Mouse (Mus musculus) heart, embryonic 15.5 days (tissue): ENCODE data around the gene Gm28729. TPM values are rescaled to one million over a fixed set of nuclear protein-coding genes. Genes with fewer than 3 reads are reported as not detected.

Experiments used
- ATAC-seq: fragments of 200-750 bp; cut with Nextera tagmentation; replicated peaks from 2 replicates; pipeline ENCODE4 v1.8.0; 2017; ENCODE audit warnings: low read depth, moderate TSS enrichment; ENCODE audit not compliant: insufficient number of reproducible peaks, insufficient read depth, low FRiP score
- H3K27ac ChIP-seq: fragments of 300-500 bp; sonication (generic); 2 replicates; pipeline ENCODE4 v1.5.1; 2015; ENCODE audit warnings: mild to moderate bottlenecking, inconsistent platforms
- H3K27me3 ChIP-seq: fragments of 300-500 bp; sonication (generic); 2 replicates; pipeline ENCODE4 v1.6.1; 2015; ENCODE audit warnings: inconsistent platforms
- H3K36me3 ChIP-seq: fragments of 300-500 bp; sonication (generic); 2 replicates; pipeline ENCODE4 v1.6.1; 2015; ENCODE audit warnings: mild to moderate bottlenecking, inconsistent platforms
- H3K4me1 ChIP-seq: fragments of 300-500 bp; sonication (generic); replicated peaks from 2 replicates; pipeline ENCODE4 v1.6.1; 2015; ENCODE audit warnings: inconsistent platforms
- H3K4me2 ChIP-seq: fragments of 300-500 bp; sonication (generic); 2 replicates; pipeline ENCODE4 v1.6.1; 2015; ENCODE audit warnings: inconsistent platforms, mild to moderate bottlenecking, moderate library complexity
- H3K4me3 ChIP-seq: fragments of 300-500 bp; sonication (generic); 2 replicates; pipeline ENCODE4 v1.5.1; 2015; ENCODE audit warnings: mild to moderate bottlenecking, inconsistent platforms
- H3K9ac ChIP-seq: fragments of 300-500 bp; sonication (generic); 2 replicates; pipeline ENCODE4 v1.6.1; 2015; ENCODE audit warnings: mild to moderate bottlenecking, inconsistent platforms
- H3K9me3 ChIP-seq: fragments of 300-500 bp; sonication (generic); replicated peaks from 2 replicates; pipeline ENCODE4 v1.6.1; 2016; ENCODE audit warnings: inconsistent platforms
- WGBS: fragments of 180-500 bp; shearing (Covaris S2); methylation state at CpG from one replicate; pipeline ENCODE4 v1.1.7; 2015; ENCODE audit warnings: mixed read lengths; 5-methylcytosine and 5-hydroxymethylcytosine counted together
- polyA plus RNA-seq: library from polyadenylated mRNA; unstranded; fragments of >200 nt; fragmentation: Nextera tagmentation; extraction: Ambion mirVana; gene quantifications from 2 replicates; pipeline ENCODE4 v1.2.1, GENCODE M21; 2015

Gm28729 gene
- polyA plus RNA-seq, 1 experiment from 2014 or later = not detected

DNA sequence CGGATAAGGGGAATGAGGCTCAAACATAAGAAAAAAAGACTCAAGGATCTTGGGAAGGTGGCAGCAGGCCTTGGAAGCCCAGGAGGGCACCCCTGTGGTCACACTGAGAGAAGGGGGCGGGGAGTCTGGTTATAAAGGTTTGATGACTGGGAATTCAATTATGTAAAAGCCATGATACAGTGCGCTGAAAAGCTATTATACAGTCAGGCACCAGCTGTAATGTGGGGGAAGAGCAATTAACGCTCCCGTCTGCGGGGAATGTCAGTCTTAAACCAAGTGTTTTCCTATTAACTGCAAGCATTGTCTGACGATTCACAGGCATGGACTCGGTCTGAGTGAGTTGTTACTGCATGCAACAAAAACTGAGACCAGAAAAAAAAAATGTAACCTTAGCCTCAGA, 69.4 kb downstream of the Gm28729 start:
- WGBS = 75% methylated on average over 8 of the region's 8 CpGs
- Histone ChIP-seq H3K27me3 (no peaks in the 10 kb centered on the region), H3K36me3 (no peaks in the 10 kb centered on the region), H3K9me3 (no peaks in the 10 kb centered on the region), H3K4me3 (no peak overlapping the region), H3K4me2 (no peak overlapping the region), H3K27ac (no peak overlapping the region), H3K9ac (no peak overlapping the region), H3K4me1 (peaks cover 8% of the 10 kb centered on the region)
- no peak for ATAC-seq

DNA sequence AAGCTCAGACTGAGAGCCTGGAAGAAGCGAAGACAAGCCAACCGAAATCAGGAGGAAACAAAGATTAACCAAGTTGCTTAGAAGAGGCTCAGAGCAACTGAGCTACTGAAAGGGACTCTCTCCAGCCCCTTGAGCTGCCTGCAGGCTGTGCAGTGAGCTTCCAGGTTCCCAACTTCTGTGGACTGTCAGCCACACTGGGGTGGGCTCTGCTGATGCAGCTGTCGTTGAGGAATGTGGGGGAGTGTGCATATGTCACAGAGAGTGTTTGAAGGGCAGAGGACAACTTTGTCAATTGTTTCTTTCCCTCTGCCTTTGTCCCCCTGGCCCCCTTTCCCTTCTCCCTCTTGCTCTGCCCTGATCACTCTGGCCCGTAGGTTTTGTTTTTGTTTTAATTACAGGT, 72.1 kb downstream of the Gm28729 start:
- ATAC-seq = no peak

GRCm38 (mm10) chr9:96450900-96451720, 74.0 kb downstream of the Gm28729 start:
- ATAC-seq = peak; percentile 75
- no peak overlapping the region for H3K4me2 ChIP-seq
- no peaks in the 10 kb centered on the region for H3K9me3 ChIP-seq
- peaks cover 8% of the 10 kb centered on the region for H3K4me1 ChIP-seq
- 28% methylated on average over 12 of the region's 12 CpGs for WGBS
- no peaks in the 10 kb centered on the region for H3K36me3 ChIP-seq
- no peak overlapping the region for H3K9ac ChIP-seq
- H3K27me3 ChIP-seq = no peaks in the 10 kb centered on the region
- peak overlapping the region; percentile 62 for H3K27ac ChIP-seq
- H3K4me3 ChIP-seq = no peak overlapping the region

More for the DNA sequence above, 72.1 kb downstream of the Gm28729 start:
- Histone ChIP-seq H3K36me3 (no peaks in the 10 kb centered on the region), H3K27ac (no peak overlapping the region), H3K9me3 (no peaks in the 10 kb centered on the region), H3K4me1 (peaks cover 8% of the 10 kb centered on the region), H3K4me3 (no peak overlapping the region), H3K9ac (no peak overlapping the region), H3K4me2 (no peak overlapping the region), H3K27me3 (no peaks in the 10 kb centered on the region)
- WGBS = 69% methylated on average over 4 of the region's 4 CpGs

DNA sequence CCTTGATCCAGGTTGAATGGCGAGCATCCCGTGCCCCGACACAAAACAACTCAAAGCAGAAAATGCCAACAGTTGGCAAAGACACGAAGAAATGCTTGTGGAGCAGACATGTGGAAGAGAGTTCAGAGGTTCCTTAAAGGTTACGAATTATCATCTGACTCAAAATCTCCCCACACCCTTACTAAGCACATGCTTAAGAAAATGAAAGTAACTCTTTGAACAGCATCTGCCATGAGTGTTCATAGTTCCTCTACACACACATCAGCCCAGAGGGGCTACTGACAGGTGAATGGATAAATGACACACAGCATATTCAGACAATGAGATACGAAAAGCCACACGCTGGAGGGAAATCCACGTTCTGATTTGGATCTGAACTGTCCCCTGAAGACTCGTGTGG, 75.5 kb downstream of the Gm28729 start:
- Histone ChIP-seq H3K4me3 (no peak overlapping the region), H3K36me3 (no peaks in the 10 kb centered on the region), H3K9ac (no peak overlapping the region), H3K27ac (no peak overlapping the region), H3K4me2 (no peak overlapping the region), H3K27me3 (no peaks in the 10 kb centered on the region), H3K4me1 (peaks cover 8% of the 10 kb centered on the region), H3K9me3 (no peaks in the 10 kb centered on the region)
- ATAC-seq = no peak
- WGBS = 86% methylated on average over 9 of the region's 9 CpGs

- H3K4me1 ChIP-seq = no peaks in the 10 kb centered on the region
- ATAC-seq = no peak
- H3K9me3 ChIP-seq = no peaks in the 10 kb centered on the region
- no peak overlapping the region for H3K4me3 ChIP-seq
- H3K36me3 ChIP-seq = no peaks in the 10 kb centered on the region
- H3K4me2 ChIP-seq = no peak overlapping the region
- H3K27ac ChIP-seq = no peak overlapping the region
- H3K9ac ChIP-seq = no peak overlapping the region
- 43% methylated on average over 4 of the region's 4 CpGs for WGBS
- no peaks in the 10 kb centered on the region for H3K27me3 ChIP-seq
Observed at GRCm38 (mm10) chr9:96445351-96445750, 79.7 kb downstream of the Gm28729 start.

DNA sequence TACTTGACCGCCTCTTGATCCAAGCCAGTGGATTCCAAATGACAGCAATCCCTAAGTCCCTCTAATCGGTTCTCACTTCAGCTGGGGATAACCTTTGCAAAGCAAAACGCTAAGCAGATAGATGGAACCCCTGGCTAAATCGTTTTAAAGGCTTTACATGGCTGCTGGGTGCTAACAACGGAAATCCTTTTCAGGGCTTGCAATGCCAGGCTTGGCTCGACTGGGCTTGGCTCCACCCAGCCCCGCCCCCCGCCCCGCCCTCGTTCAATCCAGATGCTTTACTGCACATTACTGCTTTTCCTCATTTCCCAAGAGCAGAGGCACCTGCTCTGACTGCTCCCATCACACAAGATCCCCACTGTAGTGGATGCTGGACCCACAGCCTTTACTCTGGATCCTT, 83.0 kb downstream of the Gm28729 start:
- peaks cover 13% of the 10 kb centered on the region for H3K4me1 ChIP-seq

GRCm38 (mm10) chr9:96438334-96438871, 86.7 kb downstream of the Gm28729 start:
- peaks cover 34% of the 10 kb centered on the region for H3K4me1 ChIP-seq
- H3K4me2 ChIP-seq = peak overlapping the region; percentile 71
- no peaks in the 10 kb centered on the region for H3K27me3 ChIP-seq
- ATAC-seq = peak; percentile 12
- H3K36me3 ChIP-seq = no peaks in the 10 kb centered on the region
- H3K4me3 ChIP-seq = peak overlapping the region; percentile 52
- H3K27ac ChIP-seq = peak overlapping the region; percentile 87
- H3K9me3 ChIP-seq = no peaks in the 10 kb centered on the region
- H3K9ac ChIP-seq = peak overlapping the region; percentile 64
- WGBS = 7% methylated on average over 8 of the region's 8 CpGs

More for the DNA sequence above, 83.0 kb downstream of the Gm28729 start:
- no peaks in the 10 kb centered on the region for H3K9me3 ChIP-seq
- no peaks in the 10 kb centered on the region for H3K27me3 ChIP-seq
- H3K36me3 ChIP-seq = no peaks in the 10 kb centered on the region
- H3K9ac ChIP-seq = no peak overlapping the region
- H3K27ac ChIP-seq = no peak overlapping the region
- WGBS = 27% methylated on average over 10 of the region's 10 CpGs
- no peak for ATAC-seq
- no peak overlapping the region for H3K4me3 ChIP-seq
- no peak overlapping the region for H3K4me2 ChIP-seq

GRCm38 (mm10) chr9:96437805-96438333, 87.2 kb downstream of the Gm28729 start:
- peak overlapping the region; percentile 64 for H3K9ac ChIP-seq
- peak overlapping the region; percentile 52 for H3K4me3 ChIP-seq
- WGBS = under 1% methylated on average over 25 of the region's 25 CpGs
- no peaks in the 10 kb centered on the region for H3K27me3 ChIP-seq
- H3K4me1 ChIP-seq = peaks cover 34% of the 10 kb centered on the region
- peak overlapping the region; percentile 71 for H3K4me2 ChIP-seq
- ATAC-seq = peak; percentile 83
- H3K27ac ChIP-seq = peak overlapping the region; percentile 87
- no peaks in the 10 kb centered on the region for H3K36me3 ChIP-seq
- H3K9me3 ChIP-seq = no peaks in the 10 kb centered on the region

DNA sequence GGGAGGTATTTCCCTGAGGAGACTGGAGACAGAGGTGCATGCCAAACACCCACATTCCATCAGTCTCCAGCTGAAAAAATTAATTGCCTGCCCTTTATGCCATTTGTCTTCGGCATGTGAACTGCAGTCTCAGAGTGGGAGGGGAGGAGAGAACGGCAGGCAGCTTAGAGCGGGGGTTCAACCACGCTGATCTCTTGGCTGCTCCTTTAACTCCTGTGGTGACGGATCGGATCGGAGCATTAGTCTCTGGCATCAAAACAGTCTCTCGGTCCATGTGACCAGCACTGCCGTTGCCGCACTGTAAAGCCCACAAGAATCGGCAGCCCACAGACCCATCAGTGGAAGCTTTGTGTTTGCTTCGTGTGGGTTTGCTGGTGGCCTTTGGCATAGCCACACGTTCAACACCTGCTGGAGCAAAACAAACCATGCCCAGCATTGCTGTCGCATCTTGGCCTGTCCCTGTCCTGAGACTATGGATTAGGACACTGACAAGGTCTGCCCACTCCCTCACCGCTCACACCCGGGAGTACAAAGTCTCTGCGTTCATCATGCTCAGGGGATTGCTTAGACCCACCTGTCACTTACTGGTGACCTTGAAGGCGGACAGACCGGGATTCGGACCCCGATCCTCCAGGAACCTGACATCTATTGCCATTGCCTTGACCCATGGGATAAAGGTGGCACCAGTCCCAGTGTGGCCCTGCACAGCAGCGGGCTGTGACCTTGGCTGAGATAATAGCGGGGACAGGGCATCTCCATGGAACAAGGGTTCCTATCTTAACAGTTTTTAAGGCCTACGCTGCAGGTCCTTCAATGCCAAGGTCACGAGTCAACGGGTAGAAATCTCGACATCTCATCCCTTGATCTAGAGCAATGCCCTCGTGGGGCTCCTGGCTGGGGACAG, 87.9 kb downstream of the Gm28729 start:
- H3K9me3 ChIP-seq = no peaks in the 10 kb centered on the region
- no peaks in the 10 kb centered on the region for H3K36me3 ChIP-seq
- H3K4me2 ChIP-seq = peak overlapping the region; percentile 71
- H3K4me3 ChIP-seq = peak overlapping the region; percentile 52
- peak overlapping the region; percentile 64 for H3K9ac ChIP-seq
- H3K4me1 ChIP-seq = peaks cover 34% of the 10 kb centered on the region
- H3K27ac ChIP-seq = peak overlapping the region; percentile 87
- H3K27me3 ChIP-seq = no peaks in the 10 kb centered on the region
- WGBS = 11% methylated on average over 28 of the region's 28 CpGs
- ATAC-seq = peak; percentile 59
